Mouse (Mus musculus) olfactory bulb, adult 2 months (tissue): Measurements from ENCODE around the gene 2610044O15Rik8. TPM values are rescaled to one million over a fixed set of nuclear protein-coding genes. Genes with fewer than 3 reads are reported as not detected.
"Not testable (repeated sequence)": the region's sequence is repeated elsewhere in the genome, so short reads cannot be mapped to it uniquely, and the experiment has no call there.

Experiments used
- H3K27ac ChIP-seq: fragments of 200-500 bp; 2 replicates; pipeline ENCODE4 v1.5.1; 2012; ENCODE audit warnings: low read depth, low read length; ENCODE audit not compliant: insufficient read depth
- H3K4me1 ChIP-seq: fragments of 200-500 bp; 2 replicates; pipeline ENCODE4 v1.6.1; 2012; ENCODE audit warnings: low read length; ENCODE audit not compliant: control insufficient read depth, insufficient read depth
- H3K4me3 ChIP-seq: fragments of 200-500 bp; 2 replicates; pipeline ENCODE4 v1.5.1; 2012; ENCODE audit warnings: mild to moderate bottlenecking, low read depth, low read length, moderate library complexity; ENCODE audit not compliant: insufficient read depth
- CTCF ChIP-seq: fragments of 200-500 bp; IDR thresholded peaks from 2 replicates; pipeline ENCODE4 v1.5.1; 2012; ENCODE audit warnings: low read depth, mild to moderate bottlenecking, low read length, moderate library complexity; ENCODE audit not compliant: insufficient read depth
- POLR2A ChIP-seq: fragments of 200-500 bp; IDR thresholded peaks from 2 replicates; pipeline ENCODE4 v1.6.1; 2012; ENCODE audit warnings: mild to moderate bottlenecking, low read depth, low read length, moderate library complexity; ENCODE audit not compliant: insufficient read depth
- WGBS: fragments of 180-500 bp; shearing (Covaris S2); methylation state at CpG from one replicate; pipeline ENCODE4 v1.1.7; 2018; 5-methylcytosine and 5-hydroxymethylcytosine counted together
- polyA plus RNA-seq: library from polyadenylated mRNA; stranded (reverse); fragments of >200 nt; gene quantifications from 2 replicates; pipeline ENCODE4 v1.2.4, GENCODE M21; 2012; ENCODE audit warnings: low replicate concordance; ENCODE audit not compliant: missing spikeins, insufficient read depth, insufficient read length

Gene 2610044O15Rik8
- not detected in 2 replicates for polyA plus RNA-seq

- under 1% methylated on average over 18 of the region's 18 CpGs for WGBS
- Histone ChIP-seq H3K4me3 (peak within 1 kb of the TSS; percentile 98), H3K4me1 (no peaks in the 10 kb centered on the region), H3K27ac (peak within 1 kb of the TSS; percentile 75)
- TF ChIP-seq CTCF (no peak), POLR2A (peak; percentile 38; the same call in 1 of the 2 replicates)
Measured at GRCm38 (mm10) chr8:129234027-129234733, at the start of gene 2610044O15Rik8. Gene 2610044O15Rik8, minus strand, starts transcription at chr8:129234406.

DNA sequence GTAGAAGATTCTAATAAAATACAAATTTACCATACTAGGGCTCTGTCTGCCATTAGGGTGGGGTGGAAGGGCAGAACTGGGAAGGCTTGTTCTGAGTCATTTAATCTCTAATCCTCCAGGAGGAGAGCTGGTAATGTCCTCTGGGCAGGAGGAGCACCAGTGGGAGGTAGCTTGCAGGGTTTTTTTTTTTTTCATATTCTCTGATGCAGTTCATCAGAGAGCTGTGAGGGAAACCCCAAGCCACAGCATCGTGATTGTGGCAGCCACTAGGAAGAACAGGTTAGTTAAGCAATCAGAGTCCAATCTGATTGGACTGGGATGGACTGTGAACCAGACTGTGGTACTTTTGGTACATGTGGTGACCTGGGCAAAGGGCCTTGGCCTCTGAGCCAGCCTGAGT lies 31.7 kb upstream of the 2610044O15Rik8 start:
- Histone ChIP-seq H3K4me1 (no peaks in the 10 kb centered on the region), H3K4me3 (no peak overlapping the region), H3K27ac (no peak overlapping the region)
- 81% methylated on average over 1 of the region's 1 CpGs for WGBS
- TF ChIP-seq CTCF: no peak
- no peak for TF ChIP-seq POLR2A

- Histone ChIP-seq H3K4me1 (no peaks in the 10 kb centered on the region), H3K27ac (no peak overlapping the region), H3K4me3 (no peak overlapping the region)
- WGBS: 84% methylated on average over 2 of the region's 2 CpGs
- TF ChIP-seq POLR2A (no peak), CTCF (no peak)
Measured at GRCm38 (mm10) chr8:129264296-129264695, 30.1 kb upstream of the 2610044O15Rik8 start.

DNA sequence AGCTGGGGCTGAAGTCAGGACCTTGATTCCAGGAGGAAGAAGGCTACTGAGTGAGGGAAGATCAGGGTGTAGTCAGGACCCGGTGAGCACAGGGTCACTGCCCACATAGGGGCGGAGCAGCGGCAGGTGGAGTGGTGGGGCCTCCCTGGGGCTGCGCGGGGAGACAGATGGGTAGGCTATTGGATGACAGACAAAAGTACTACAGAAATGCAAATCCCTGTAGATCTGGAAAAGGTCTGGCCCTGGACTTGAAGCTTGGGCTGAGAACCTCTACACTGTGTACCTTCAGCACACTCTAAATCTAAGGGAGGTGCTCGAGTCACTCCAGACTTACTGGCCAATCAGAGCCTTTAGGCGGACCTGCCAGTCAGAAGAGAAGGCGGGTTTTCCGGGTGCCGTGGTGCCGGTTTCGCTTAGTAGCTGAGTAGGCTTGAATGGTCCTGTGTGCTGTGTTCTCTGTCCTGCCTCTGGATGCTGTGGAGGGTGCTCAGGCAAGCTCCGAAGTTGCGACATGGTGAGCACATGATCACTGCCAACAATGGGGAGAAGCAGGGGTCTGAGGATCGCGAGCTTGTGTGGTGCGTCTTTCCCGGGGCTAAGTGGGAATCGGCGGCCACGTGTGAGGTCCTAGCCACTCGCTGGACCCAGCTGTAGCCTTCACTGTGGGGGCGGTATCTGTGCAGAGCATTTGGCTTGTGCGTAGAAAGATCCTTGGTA lies 29.2 kb upstream of the 2610044O15Rik8 start:
- peak overlapping the region; percentile 89 for H3K4me3 ChIP-seq
- H3K4me1 ChIP-seq, H3K27ac ChIP-seq: not testable (repeated sequence)
- WGBS: under 1% methylated on average over 24 of the region's 24 CpGs

DNA sequence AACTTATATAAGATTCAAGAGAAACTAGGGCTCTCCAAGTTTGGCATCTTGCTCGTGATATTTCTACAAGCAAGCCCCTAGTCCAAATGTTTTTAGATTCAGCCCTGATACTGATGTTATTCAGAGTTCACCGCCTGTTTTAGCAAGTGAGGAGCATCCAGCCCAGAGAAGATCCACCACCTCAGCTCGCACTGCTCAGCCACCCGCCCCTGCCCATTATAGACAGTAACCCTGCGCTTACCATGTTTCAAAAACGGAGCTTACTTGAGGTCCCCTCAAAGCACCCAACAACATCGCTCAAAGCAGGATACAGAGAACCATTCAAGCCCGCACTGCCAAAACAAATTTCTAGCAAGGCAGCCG lies 561 bp downstream of the 2610044O15Rik8 start:
- TF ChIP-seq POLR2A: no peak
- no peak for TF ChIP-seq CTCF
- whole genome bisulfite sequencing: under 1% methylated on average over 9 of the region's 9 CpGs
- Histone ChIP-seq H3K27ac (peak overlapping the region; percentile 75; the same call in 1 of the 2 replicates), H3K4me3 (peak overlapping the region; percentile 98), H3K4me1 (no peaks in the 10 kb centered on the region)

Other genes starting within 250 kb of the 2610044O15Rik8 start
- gene Ccdc7a, start 168.9 kb downstream of the 2610044O15Rik8 start, polyA plus RNA-seq: not detected in 2 replicates
- gene Ccdc7b, start 167.3 kb downstream of the 2610044O15Rik8 start, polyA plus RNA-seq: not detected in 2 replicates
- not detected in 2 replicates for gene Gm10999, start 102.7 kb downstream of the 2610044O15Rik8 start, polyA plus RNA-seq